Mouse (Mus musculus) kidney, embryonic 15.5 days (tissue): ENCODE data around the gene Smox. TPM values are rescaled to one million over a fixed set of nuclear protein-coding genes. Genes with fewer than 3 reads are reported as not detected.

Experiments used
- ATAC-seq: fragments of 200-750 bp; cut with Nextera tagmentation; replicated peaks from 2 replicates; pipeline ENCODE4 v1.8.0; 2017; ENCODE audit warnings: moderate TSS enrichment; ENCODE audit not compliant: low FRiP score
- H3K27ac ChIP-seq: fragments of 300-500 bp; sonication (generic); 2 replicates; pipeline ENCODE4 v1.5.1; 2015; ENCODE audit warnings: mild to moderate bottlenecking, inconsistent platforms
- H3K27me3 ChIP-seq: fragments of 300-500 bp; sonication (generic); 2 replicates; pipeline ENCODE4 v1.6.1; 2015; ENCODE audit warnings: inconsistent platforms
- H3K36me3 ChIP-seq: fragments of 300-500 bp; sonication (generic); 2 replicates; pipeline ENCODE4 v1.6.1; 2015; ENCODE audit warnings: inconsistent platforms
- H3K4me1 ChIP-seq: fragments of 300-500 bp; sonication (generic); 2 replicates; pipeline ENCODE4 v1.6.1; 2015; ENCODE audit warnings: inconsistent platforms
- H3K4me2 ChIP-seq: fragments of 300-500 bp; sonication (generic); 2 replicates; pipeline ENCODE4 v1.6.1; 2015; ENCODE audit warnings: moderate library complexity, mild to moderate bottlenecking, inconsistent platforms
- H3K4me3 ChIP-seq: fragments of 300-500 bp; sonication (generic); replicated peaks from 2 replicates; pipeline ENCODE4 v1.5.1; 2015; ENCODE audit warnings: mild to moderate bottlenecking, inconsistent platforms
- H3K9ac ChIP-seq: fragments of 300-500 bp; sonication (generic); 2 replicates; pipeline ENCODE4 v1.6.1; 2015; ENCODE audit warnings: mild to moderate bottlenecking, inconsistent platforms
- H3K9me3 ChIP-seq: fragments of 300-500 bp; sonication (generic); replicated peaks from 2 replicates; pipeline ENCODE4 v1.6.1; 2016; ENCODE audit warnings: inconsistent platforms
- WGBS: fragments of 180-500 bp; shearing (Covaris S2); methylation state at CpG from one replicate; pipeline ENCODE4 v1.1.7; 2015; ENCODE audit warnings: mixed read lengths; 5-methylcytosine and 5-hydroxymethylcytosine counted together
- polyA plus RNA-seq: library from polyadenylated mRNA; unstranded; fragments of >200 nt; fragmentation: Nextera tagmentation; extraction: Ambion mirVana; gene quantifications from 2 replicates; pipeline ENCODE4 v1.2.1, GENCODE M21; 2015

Smox gene
- polyA plus RNA-seq, 1 experiment from 2014 or later = 41.3 TPM

DNA sequence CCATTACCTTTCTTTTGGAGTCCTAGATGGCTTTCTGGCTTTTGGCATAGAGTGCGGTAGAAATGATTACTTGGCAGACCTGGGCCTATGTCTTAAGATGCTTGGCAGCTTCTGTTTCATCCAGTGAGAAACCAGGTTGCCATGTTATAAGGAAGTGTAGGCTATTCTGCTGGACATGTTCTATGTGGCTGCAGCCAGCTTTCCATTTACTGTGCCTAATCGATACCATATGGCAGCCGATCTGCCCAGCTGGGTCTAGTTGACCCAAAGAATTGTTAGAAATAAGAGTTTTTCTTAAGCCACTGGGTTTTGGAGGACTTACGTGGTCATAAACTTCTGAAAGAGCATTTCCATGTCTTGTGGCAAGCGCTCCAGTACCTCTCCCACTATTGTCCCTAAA, 4.0 kb upstream of the Smox start:
- no peak overlapping the region for H3K9ac ChIP-seq
- H3K4me1 ChIP-seq = peaks cover 14% of the 10 kb centered on the region
- no peak for ATAC-seq
- no peaks in the 10 kb centered on the region; the same call in 1 of the 2 replicates for H3K27me3 ChIP-seq
- H3K4me3 ChIP-seq = no peak overlapping the region
- no peaks in the 10 kb centered on the region for H3K9me3 ChIP-seq
- no peak overlapping the region for H3K27ac ChIP-seq
- WGBS = 91% methylated on average over 5 of the region's 5 CpGs
- H3K4me2 ChIP-seq = no peak overlapping the region
- no peaks in the 10 kb centered on the region for H3K36me3 ChIP-seq

DNA sequence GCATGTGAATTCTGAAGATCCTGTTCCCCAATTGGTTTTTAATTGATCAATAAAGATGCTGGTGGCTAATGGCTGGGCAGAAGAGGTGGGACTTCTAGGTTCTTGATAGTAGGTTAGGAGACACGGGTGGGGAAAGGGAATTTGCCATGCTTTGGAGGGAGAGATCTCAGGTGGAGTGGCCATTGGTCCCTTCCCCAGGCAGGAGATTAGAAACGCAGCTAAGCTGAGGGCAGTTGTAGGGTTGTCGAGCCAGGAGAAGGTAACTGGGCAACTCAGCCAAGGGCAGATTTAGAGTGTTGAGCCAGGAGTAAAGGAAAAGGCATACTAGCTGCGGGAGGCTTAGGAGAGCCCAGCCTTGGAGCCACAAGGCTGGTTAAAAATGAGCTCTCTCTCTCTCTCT, 3.0 kb upstream of the Smox start:
- Histone ChIP-seq H3K9ac (no peak overlapping the region), H3K9me3 (no peaks in the 10 kb centered on the region), H3K4me2 (no peak overlapping the region), H3K27ac (no peak overlapping the region), H3K4me1 (peaks cover 19% of the 10 kb centered on the region), H3K4me3 (no peak overlapping the region), H3K36me3 (no peaks in the 10 kb centered on the region), H3K27me3 (no peaks in the 10 kb centered on the region; the same call in 1 of the 2 replicates)
- no peak for ATAC-seq
- WGBS = 74% methylated on average over 4 of the region's 4 CpGs

DNA sequence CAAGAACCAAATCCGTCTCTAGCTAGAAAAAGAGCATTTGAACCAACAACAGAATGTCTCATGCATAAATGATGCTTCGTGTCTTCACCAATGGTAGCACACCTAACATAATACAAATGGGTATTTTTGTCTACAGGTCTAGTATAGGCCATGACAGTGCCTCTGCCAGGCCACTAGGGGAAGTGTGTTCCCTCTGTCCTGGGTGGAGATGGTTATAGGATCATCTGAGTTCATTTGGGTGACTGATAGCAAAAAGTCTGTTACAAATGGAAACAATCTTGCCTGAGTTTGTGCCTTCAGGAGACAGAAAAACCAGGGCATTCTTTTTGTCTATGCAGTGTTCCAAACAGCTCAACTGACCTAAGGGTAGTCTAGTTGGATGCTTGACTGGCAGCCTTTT, 2.4 kb upstream of the Smox start:
- H3K27me3 ChIP-seq = no peaks in the 10 kb centered on the region; the same call in 1 of the 2 replicates
- no peaks in the 10 kb centered on the region for H3K9me3 ChIP-seq
- H3K27ac ChIP-seq = no peak overlapping the region
- no peak for ATAC-seq
- H3K9ac ChIP-seq = no peak overlapping the region
- 87% methylated on average over 2 of the region's 2 CpGs for WGBS
- H3K36me3 ChIP-seq = no peaks in the 10 kb centered on the region
- no peak overlapping the region for H3K4me3 ChIP-seq
- no peak overlapping the region for H3K4me2 ChIP-seq
- peaks cover 20% of the 10 kb centered on the region for H3K4me1 ChIP-seq

DNA sequence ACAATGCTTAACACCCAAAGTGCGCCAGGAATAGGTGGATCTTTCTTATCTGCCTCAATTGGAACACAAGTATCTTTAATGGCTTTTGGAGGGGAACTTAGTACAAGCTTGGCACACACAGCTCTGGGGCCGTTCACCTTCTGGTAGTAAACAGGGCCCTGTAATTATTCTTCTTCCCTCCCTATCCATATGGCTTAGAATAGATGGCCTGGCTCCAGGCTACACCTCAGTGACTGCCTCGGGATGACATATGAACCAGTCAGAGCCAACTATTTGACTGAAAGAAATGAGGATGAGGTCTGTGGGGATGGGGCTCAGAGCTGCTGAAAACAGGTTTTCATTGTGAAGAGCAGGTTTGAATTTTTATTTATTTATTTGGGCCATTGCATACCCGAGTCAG, 1.7 kb upstream of the Smox start:
- Histone ChIP-seq H3K4me2 (no peak overlapping the region), H3K4me1 (peaks cover 20% of the 10 kb centered on the region), H3K4me3 (no peak overlapping the region), H3K27ac (no peak overlapping the region), H3K36me3 (no peaks in the 10 kb centered on the region), H3K9ac (no peak overlapping the region), H3K27me3 (no peaks in the 10 kb centered on the region; the same call in 1 of the 2 replicates), H3K9me3 (no peaks in the 10 kb centered on the region)
- ATAC-seq = no peak
- 54% methylated on average over 4 of the region's 4 CpGs for whole genome bisulfite sequencing

DNA sequence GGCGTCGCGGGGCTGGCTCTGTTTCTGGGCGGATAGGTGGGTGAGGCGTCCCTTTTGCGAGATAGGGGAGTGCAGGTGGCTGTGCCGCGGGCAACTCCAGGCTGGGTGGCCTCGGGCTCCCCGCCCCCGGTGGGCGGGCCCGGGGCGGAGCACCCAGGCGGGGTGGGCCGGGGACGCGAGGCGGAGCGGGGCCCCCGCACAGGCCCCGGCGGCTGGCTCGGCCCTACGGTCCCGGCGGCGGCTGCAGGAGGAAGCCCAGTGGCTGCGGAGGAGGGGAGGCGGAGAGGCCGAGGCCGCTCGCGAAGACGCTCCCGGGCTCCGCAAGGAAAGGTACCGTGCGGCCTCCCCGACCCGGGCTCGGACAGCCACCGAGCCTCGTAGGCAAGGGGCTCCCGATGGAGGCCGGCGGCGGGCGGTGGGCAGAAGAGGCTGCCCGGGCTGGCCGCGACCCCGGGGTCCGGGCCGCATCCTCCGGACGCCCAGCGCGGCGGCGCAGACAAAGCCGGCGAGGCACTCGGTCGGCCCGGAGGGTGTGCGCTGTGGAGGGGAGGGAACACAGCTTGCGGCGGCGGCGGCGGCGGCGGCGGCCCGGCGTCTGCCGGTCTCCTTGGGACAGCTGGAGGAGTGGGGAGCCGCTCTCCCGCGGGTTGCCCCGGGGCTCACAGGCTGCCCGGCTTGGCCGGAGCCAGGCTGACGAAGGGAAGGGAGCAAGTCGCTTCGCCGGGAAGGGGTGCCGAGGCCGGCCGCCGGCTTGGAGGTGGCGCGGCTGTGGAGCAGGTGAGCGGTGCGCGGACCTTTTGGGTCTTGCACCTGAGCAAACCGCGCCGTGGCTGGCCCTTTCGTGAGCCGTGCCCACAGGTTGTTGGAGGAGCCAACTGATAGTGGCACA, 655 bp downstream of the Smox start:
- Histone ChIP-seq H3K4me1 (peaks cover 20% of the 10 kb centered on the region), H3K36me3 (no peaks in the 10 kb centered on the region), H3K4me3 (peak overlapping the region; percentile 86), H3K9me3 (no peaks in the 10 kb centered on the region), H3K4me2 (peak overlapping the region; percentile 90), H3K27me3 (no peaks in the 10 kb centered on the region; the same call in 1 of the 2 replicates), H3K27ac (peak overlapping the region; percentile 75), H3K9ac (peak overlapping the region; percentile 87)
- peak; percentile 98 for ATAC-seq
- WGBS = under 1% methylated on average over 97 of the region's 102 CpGs

DNA sequence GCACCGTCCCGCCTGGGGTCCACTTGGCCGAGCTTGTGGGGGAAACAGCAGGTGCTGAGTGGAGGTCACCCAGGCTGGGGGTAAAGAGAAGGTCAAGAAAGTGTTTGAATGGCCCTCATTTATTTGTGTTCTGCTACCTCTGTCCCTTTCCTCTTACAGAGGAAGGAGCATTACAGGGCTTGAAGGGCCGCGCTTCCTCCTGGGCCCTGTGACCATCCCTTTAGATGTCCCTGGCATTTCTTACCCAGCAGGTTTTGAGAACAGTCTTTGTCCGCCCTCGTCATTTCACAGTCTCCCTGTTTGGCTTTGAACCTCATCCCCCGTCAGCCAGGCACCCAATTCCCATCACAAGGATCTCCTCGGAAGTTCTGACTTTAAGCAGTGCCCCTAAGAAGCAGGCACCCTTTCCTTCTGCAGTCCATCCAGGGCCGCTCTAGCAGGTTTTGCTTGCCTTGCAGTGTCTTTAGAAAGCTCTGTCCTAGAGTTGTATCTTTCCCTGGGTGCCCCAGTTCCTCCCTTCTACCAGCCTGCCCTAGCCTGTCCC, 1.4 kb downstream of the Smox start:
- Histone ChIP-seq H3K4me2 (peak overlapping the region; percentile 90), H3K4me3 (peak overlapping the region; percentile 86), H3K36me3 (no peaks in the 10 kb centered on the region), H3K27me3 (no peaks in the 10 kb centered on the region; the same call in 1 of the 2 replicates), H3K9ac (peak overlapping the region; percentile 87), H3K4me1 (peaks cover 24% of the 10 kb centered on the region), H3K27ac (peak overlapping the region; percentile 75; the same call in 1 of the 2 replicates), H3K9me3 (no peaks in the 10 kb centered on the region)
- WGBS = 12% methylated on average over 10 of the region's 10 CpGs
- ATAC-seq = no peak

DNA sequence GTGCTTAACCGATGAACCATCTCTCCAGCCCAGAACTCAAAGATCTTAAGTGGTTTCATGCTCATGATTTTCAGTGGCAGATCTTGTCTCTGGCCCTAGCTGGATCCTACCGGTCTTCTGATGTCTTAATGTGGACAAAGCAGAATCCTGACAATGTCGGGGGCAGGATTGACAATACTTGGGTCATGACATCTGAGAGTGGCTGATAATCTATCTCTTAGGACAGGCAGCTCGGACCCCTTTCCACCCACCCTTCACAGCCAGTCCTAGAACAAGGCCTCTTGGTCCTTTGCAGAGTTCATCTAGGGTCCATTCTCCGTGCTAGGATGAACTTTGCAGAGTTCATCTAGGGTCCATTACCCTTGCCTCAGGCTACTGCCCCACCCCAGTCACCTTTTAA, 2.1 kb downstream of the Smox start:
- H3K4me3 ChIP-seq = no peak overlapping the region; the same call in 1 of the 2 replicates
- H3K4me1 ChIP-seq = peaks cover 27% of the 10 kb centered on the region
- H3K4me2 ChIP-seq = peak overlapping the region; percentile 90; the same call in 1 of the 2 replicates
- no peak overlapping the region for H3K27ac ChIP-seq
- no peak for ATAC-seq
- no peaks in the 10 kb centered on the region for H3K9me3 ChIP-seq
- no peaks in the 10 kb centered on the region for H3K36me3 ChIP-seq
- WGBS = 49% methylated on average over 5 of the region's 5 CpGs
- H3K27me3 ChIP-seq = no peaks in the 10 kb centered on the region; the same call in 1 of the 2 replicates
- H3K9ac ChIP-seq = no peak overlapping the region

DNA sequence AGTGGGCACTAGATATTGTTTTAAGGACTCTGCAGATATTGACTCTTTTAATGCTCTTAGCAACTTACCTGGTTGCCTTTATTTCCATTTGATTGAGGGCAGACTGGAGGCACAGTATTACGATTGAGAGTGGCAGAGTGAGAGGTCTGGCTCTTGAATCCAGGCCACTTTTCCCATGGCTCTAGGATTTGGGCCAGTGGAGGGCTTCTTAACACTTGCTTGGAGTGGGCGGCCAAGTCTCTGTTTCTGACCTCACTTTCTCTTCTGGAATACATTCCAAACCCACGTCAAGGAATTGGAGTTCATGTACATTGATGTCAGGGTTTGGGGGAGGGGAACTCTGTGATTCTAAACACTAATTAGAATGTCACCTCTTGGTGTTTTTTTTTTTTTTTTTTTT, 4.0 kb downstream of the Smox start:
- no peaks in the 10 kb centered on the region for H3K36me3 ChIP-seq
- H3K27me3 ChIP-seq = no peaks in the 10 kb centered on the region
- no peak overlapping the region for H3K4me2 ChIP-seq
- WGBS = 66% methylated on average over 3 of the region's 3 CpGs
- no peak for ATAC-seq
- peaks cover 32% of the 10 kb centered on the region for H3K4me1 ChIP-seq
- no peak overlapping the region for H3K27ac ChIP-seq
- no peaks in the 10 kb centered on the region for H3K9me3 ChIP-seq
- H3K9ac ChIP-seq = no peak overlapping the region
- H3K4me3 ChIP-seq = no peak overlapping the region

DNA sequence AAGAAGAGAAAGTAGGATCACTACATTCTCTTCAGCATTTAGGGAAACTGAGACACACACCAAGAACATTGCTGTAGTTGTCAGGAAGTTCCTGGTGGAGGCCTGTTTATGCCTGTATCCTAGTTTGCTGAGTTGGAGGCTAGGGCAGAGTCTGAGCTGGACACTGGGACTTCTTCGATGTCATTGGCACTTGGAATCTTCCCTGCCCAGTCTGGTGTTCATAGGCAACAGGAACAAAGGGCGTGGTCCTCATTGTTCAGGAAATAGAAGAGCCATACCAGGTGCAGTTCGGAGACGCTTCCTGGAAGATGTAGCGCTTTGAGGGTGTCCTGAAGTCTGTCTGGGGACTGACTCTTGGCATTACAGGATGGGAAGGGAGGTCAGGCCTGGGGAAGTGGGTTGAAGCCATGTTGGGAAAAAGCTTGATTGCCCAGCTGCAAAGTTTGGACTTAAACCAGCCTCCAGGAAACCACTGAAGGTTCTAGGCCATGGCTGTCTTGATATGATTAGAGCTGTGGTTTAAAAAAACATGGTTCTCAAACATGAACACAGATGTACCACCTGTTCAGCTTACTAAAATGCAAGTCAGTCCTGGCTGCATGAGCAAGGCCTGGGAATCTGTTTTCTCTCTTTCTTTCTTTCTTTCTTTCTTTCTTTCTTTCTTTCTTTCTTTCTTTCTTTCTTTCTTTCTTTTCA, 5.0 kb downstream of the Smox start:
- Histone ChIP-seq H3K36me3 (no peaks in the 10 kb centered on the region), H3K4me2 (no peak overlapping the region), H3K27ac (no peak overlapping the region), H3K4me3 (no peak overlapping the region), H3K27me3 (no peaks in the 10 kb centered on the region), H3K4me1 (peaks cover 32% of the 10 kb centered on the region), H3K9me3 (no peaks in the 10 kb centered on the region), H3K9ac (no peak overlapping the region)
- no peak for ATAC-seq
- 91% methylated on average over 5 of the region's 5 CpGs for WGBS

DNA sequence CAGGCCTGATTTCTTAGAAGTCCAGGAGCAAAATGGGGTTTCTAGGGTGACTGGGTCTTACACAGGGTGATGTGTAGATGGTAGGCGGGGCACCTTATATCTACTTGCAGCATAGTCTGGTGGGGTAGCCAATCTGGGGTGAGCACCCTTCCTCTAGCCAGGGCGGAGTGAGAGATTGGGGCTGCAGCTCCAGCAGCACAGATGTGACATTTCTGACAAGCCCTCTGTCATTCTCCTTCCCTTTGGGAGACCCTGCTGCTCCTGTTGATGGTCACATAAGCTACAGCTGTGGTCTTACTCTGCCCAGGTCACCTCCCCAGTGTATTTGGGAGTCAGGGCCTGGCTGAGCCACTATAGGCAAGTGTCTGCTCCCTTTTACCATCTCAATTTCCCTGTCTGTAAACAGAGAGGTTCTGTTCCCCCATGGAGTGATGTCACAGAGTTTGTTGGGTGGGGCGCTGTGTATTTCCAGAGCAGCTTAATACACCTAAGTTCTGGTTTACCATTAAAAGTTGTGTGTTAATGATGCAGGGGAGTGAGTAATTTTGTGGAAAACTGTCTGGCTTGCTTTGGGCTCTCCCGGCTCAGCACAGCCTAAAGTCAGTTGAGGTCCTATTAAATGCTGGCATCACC, 6.0 kb downstream of the Smox start:
- Histone ChIP-seq H3K4me2 (no peak overlapping the region), H3K27ac (no peak overlapping the region), H3K9me3 (no peaks in the 10 kb centered on the region), H3K4me3 (no peak overlapping the region), H3K36me3 (no peaks in the 10 kb centered on the region), H3K9ac (no peak overlapping the region), H3K4me1 (peaks cover 30% of the 10 kb centered on the region), H3K27me3 (no peaks in the 10 kb centered on the region)
- ATAC-seq = peak; percentile 74
- 87% methylated on average over 4 of the region's 4 CpGs for WGBS

DNA sequence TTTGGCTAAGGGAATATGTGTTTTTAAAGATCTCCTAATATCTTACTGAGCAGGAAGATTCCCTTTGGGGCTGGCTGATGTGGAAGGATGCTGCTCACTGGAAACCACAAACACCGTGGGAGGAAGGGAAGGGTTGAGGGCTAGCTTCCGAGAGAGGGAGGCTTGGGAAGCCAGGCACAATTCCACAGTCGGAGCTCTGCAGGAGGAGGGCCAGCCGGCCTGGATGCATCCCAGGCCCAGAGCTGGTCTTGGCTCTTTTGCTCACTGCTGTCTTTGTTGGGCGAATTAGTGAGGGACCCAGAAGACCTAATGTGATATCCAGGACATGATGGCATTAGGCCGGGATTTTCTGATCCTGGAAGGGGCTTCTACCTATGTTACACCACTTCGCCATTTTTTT, 6.9 kb downstream of the Smox start:
- Histone ChIP-seq H3K27me3 (no peaks in the 10 kb centered on the region), H3K4me2 (no peak overlapping the region), H3K9me3 (no peaks in the 10 kb centered on the region), H3K4me1 (peaks cover 21% of the 10 kb centered on the region), H3K36me3 (no peaks in the 10 kb centered on the region), H3K27ac (no peak overlapping the region), H3K4me3 (no peak overlapping the region), H3K9ac (no peak overlapping the region)
- no peak for ATAC-seq
- WGBS = 55% methylated on average over 7 of the region's 7 CpGs
